Mouse (Mus musculus) heart, postnatal 0 days (tissue): ENCODE data around the gene D630045J12Rik.

ENCODE experiments used
- CTCF ChIP-seq: IDR thresholded peaks from 2 replicates; pipeline ENCODE4 v1.5.1; 2016; ENCODE audit warnings: antibody characterized with exemption, control low read depth, low read depth
- EP300 ChIP-seq: IDR thresholded peaks from 2 replicates; pipeline ENCODE4 v1.6.1; 2016; ENCODE audit warnings: antibody characterized with exemption, low read depth

DNA sequence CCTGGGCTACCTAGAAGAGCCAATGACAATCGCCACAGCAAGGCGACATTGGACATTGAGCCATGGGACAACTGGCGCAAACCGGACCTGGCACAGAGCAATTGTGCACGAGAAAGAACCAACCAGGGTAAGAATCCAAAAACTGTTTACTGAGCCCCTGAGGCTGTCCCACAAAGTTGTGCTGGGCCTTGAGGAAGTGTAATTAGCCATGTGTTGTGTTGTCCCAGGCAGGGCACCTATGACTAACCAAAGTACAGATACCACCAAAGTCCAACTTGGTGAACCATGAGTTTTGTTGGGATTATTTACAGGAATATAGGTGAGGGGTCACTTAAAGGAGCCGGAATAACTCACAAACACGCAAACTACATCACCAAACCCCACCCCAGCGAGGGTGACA lies 3.7 kb upstream of the D630045J12Rik start:
- TF ChIP-seq CTCF (no peak), EP300 (no peak)
